Mouse (Mus musculus) embryo, embryonic 11.5 days (tissue): Measurements from ENCODE around the gene Hdgf.

ENCODE experiments used
- DNase-seq: peaks from one replicate; pipeline ENCODE4 v3.0.0-alpha.2; 2012; ENCODE audit warnings: low read depth, low spot score

Hdgf gene

DNA sequence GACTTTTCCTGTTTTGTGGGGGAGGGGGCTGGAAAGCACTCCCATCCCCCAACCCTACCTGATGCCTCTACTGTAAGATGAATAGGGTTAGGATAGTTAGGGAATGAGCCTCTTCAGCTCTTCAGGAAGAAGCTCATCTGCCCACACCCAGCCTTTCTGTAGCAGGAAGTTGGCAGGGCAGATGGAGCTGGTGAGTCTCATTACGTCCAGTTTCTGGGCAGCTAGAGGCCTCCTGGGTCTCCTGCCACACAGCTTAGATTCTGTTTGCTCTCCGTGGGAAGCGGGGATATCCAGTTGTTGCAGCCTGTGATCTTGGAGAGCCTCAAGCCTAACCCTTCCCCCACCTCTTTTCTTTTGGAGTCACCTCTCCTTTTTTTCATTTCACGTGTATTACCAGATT lies 3.8 kb downstream of the Hdgf start:
- no peak for DNase-seq

GRCm38 (mm10) chr3:87910573-87911141 lies 4.5 kb downstream of the Hdgf start:
- DNase-seq = peak; percentile 62

DNA sequence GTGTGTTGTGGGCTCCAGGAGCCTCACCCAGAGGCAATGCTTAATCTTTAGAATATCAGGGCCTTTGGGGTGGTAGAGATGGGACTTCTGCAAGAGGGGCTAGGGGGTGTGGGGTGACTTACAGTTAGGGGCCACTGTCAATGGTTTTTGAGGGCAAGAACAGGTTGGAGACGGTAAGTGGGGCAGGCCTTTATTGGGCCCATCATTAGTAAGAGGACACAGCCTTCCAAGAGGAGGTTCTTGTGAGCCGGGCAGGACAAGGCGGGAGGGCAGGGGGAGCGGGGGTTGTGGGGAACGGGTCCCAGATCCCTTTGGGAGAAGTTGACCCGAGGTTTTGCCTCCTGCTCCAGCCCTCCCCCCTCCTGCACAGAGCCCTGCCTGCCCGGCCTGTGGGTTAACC lies 7.4 kb downstream of the Hdgf start:
- DNase-seq = no peak

GRCm38 (mm10) chr3:87913891-87914290 lies 7.8 kb downstream of the Hdgf start:
- no peak for DNase-seq

DNA sequence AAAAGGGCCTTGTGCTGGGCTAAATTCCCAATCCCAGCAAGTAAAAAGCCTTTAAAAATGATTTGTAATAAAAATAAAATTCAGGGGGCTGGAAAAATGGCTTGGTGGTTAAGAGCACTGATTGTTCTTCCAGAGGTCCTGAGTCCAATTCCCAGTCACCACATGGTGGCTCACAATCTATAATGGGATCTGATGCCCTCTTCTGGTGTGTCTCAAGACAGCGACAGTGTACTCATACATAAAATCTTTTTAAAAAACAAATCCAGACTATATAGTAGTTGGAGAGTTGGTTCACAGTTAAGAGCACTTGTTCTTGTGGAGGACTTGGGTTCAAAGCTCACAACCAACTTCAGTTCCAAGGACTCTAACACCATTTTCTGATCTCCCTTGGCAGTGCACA lies 10.9 kb downstream of the Hdgf start:
- DNase-seq = no peak

DNA sequence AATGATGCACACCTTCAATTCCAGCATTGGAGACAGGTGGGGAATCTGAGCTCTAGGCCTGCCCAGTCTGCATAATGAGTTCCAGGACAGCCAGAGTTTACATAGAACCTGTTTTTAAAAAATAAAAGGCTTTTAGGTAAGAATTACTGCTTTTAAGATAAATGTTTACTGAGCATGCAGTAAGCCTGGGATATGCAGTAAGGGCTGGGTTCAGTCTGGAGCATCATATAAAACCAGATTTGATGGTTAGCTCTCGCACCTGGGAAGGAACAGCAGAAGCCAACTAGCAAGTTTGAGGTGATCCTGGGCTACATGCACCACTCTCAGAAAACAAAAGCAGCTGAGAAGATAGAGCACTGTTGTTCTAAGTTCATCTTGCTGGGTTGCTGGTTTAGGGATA lies 12.4 kb downstream of the Hdgf start:
- DNase-seq = no peak

DNA sequence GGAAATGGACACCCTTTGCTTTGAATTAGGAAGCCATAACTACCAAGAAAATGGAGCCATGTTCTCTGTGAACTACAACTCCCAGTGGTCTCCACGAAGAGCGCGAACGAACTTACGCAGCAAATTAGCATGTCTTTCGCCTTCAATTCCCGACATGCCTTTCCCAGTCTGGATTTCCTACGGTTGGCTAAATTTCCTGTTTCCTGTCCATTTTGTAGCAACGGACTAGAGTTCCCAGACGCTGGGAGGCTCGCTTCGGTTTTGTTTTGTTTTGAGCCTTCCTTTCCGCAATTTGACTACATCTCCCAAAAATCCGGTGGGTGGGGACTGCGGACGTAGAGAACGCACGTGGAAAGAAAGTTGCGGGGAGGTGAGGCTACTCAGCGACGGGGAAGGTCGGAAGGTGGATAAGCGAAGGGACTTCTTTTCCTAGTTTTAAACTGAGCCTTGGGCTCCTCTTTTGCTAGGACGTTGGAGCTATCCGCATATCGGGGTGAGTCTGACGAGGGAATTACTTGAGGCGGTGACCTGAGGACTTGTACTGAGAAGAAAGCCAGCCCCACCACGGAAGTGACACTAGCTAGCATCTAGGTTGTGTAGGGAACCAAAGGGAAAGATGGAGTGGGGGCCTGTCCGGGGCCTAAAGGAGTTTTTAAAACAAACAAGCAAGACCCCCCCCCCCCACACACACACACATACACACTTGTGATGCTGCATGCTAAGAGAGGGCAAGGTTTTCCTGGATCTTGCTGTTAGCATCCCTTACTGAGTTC lies 13.4 kb downstream of the Hdgf start, which contains the start of gene Mrpl24:
TSS of gene Mrpl24 (plus strand) at position 171 of the 773 bp plus-strand sequence.
- peak; percentile 81 for DNase-seq

DNA sequence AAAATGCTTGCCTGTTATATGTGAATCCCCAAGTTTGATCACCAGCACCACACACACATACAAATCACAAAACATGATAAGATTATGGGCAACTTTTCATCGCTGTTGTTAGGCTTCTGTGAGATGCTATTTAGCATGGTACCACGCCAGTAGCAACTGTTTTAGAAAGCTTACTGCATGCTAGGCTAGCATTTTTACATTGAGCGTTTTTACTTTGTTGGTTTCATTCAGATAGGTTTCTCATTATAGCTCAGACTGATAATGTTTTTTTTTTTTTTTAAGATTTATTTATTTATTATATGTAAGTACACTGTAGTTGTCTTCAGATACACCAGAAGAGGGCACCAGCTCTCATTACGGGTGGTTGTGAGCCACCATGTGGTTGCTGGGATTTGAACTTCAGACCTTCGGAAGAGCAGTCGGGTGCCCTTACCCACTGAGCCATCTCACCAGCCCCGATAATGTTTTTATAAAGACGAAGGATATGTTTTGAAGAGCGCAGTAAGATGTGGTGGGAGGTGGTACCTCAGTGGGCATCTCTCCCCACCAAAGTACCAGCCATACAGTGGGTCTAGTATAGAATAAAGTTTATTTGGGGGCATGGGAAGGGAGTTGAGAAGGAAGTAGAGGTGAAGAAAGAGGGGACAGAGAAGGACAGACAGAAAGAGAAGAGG lies 14.3 kb downstream of the Hdgf start:
- DNase-seq = no peak

DNA sequence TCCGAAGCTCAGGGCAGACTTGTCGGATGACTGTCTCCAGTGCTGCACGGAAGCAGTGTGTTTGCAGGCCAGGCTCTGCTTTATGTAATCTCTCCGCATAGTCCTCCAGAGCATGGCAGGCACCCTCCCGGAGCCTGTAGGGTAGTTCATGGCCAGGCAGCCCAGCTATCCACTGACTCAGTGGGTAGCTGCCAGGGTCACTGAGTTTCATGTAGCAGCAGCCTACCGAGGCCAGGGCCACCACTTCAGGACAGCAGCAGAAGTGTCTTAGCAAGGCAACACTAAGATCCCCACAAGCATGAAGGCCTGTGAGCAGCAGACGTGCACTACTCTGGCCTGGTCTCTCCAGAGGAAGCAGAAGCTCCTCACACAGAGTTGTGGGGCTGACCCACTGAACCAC lies 18.9 kb downstream of the Hdgf start:
- DNase-seq = no peak

GRCm38 (mm10) chr3:87927452-87927851 lies 21.3 kb downstream of the Hdgf start:
- DNase-seq = no peak

DNA sequence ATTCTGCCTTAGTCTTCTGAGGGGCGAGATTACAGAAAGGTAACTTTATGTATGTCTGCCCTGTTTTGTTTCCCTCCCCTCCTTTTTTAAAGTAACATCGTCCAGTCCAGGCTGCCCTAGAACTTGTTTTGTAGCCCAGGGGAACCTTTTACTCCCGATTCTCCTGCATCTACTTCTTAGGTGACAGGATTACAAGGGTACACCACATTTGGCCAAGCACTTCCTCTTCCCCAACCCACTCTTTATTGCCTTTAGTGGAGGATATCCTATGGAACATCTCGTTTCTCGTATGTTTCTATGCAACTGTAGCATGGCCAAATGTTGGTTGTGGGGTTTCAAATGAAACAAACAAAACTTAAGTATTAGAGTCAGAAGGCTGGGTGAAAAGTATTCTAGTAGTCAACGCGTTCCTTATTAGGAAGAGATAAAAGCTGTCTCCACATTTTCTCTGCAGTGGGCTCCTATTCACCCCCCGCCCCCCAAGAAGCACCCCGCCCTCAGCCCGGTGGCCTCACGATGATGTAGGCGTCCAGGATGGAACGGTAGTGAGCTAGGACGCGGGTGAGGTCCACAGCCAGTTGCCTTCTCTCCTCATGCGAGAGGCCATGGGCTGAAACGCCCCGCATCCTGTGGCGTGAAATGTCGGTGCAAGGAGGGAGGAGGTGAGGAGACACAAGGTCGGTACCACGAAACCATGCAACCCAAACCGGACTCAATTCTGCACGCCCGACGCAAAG lies 23.4 kb downstream of the Hdgf start:
- no peak for DNase-seq

GRCm38 (mm10) chr3:87930078-87930795 lies 24.1 kb downstream of the Hdgf start, which contains the start of the genes Isg20l2 and Rrnad1:
Gene Isg20l2, plus strand, starts transcription at chr3:87930314.
Gene Rrnad1, minus strand, starts transcription at chr3:87930717.
- peak; percentile 94 for DNase-seq

DNA sequence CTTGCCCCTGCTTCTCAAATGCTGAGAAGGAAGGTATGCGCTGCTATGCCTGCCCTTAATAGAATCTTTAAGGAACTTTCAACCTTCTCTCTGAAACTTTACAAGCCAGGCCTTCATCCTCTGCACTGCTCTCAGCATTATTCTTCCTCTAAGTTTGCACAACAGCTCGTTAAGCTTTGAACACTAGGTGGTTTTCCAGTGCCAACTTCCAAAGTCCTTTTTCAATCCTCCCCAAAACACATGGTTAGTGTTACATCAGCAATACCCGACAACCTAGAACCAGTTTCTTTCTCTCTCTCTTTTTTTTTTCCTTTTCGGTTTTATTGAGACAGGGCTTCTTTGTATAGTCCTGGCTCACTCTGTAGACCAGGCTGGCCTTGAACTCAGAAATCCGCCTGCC lies 27.9 kb downstream of the Hdgf start:
- no peak for DNase-seq

GRCm38 (mm10) chr3:87934501-87934900 lies 28.4 kb downstream of the Hdgf start:
- DNase-seq = no peak

- no peak for DNase-seq
Observed at GRCm38 (mm10) chr3:87935201-87935600, 29.1 kb downstream of the Hdgf start.

DNA sequence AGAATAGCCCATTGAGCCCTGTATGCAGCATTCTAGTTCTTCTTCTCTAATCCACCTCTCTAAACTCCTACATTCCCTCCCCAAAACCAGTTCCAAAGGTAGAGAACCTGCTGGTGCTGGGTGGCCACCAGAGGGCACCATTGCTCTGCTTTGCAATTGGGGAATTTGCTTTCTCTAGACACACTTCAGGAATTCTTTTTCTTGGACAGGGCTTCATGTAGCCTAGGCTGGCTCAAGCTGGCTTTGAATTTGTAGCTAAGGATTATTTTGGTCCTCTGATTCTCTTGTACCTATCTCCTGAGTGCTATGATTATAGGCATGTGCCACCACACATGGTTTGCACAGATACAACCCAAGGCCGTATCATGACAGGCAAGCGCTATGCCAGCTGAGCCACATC lies 29.7 kb downstream of the Hdgf start:
- DNase-seq = peak; percentile 74

- no peak for DNase-seq
Observed at GRCm38 (mm10) chr3:87940611-87941010, 34.5 kb downstream of the Hdgf start.

- DNase-seq = no peak
Observed at GRCm38 (mm10) chr3:87942471-87942870, 36.4 kb downstream of the Hdgf start.

GRCm38 (mm10) chr3:87943586-87943985 lies 37.5 kb downstream of the Hdgf start:
- no peak for DNase-seq

GRCm38 (mm10) chr3:87944838-87945600 lies 38.9 kb downstream of the Hdgf start:
- DNase-seq = no peak
